Mouse (Mus musculus) embryonic fibroblast, embryonic 13.5 days (primary cell): ENCODE measurements at regions not wholly inside any gene's neighbourhood (a gene's known extent, or its start where the extent isn't known, plus 50 kb on each side); places are given as distances from the start of the nearest gene placed in this dataset.

Experiments
- CTCF ChIP-seq: IDR thresholded peaks from 2 replicates; pipeline ENCODE4 v1.5.1; 2011; ENCODE audit warnings: mild to moderate bottlenecking, control low read depth, low read length, moderate library complexity, borderline replicate concordance; ENCODE audit not compliant: insufficient read depth
- POLR2A ChIP-seq: IDR thresholded peaks from 2 replicates; pipeline ENCODE4 v1.6.1; 2011; ENCODE audit warnings: low read depth, mild to moderate bottlenecking, control low read depth, low read length, moderate library complexity

GRCm38 (mm10) chr1:194225786-194226185, 392.2 kb upstream of the Plxna2 start:
- TF ChIP-seq POLR2A (no peak), CTCF (no peak)
